ENCODE assay signal across 8 mouse cellular contexts in genomic region chr10:12922574-12923353, GRCm38 (mm10). TPM values are rescaled to one million over a fixed set of nuclear protein-coding genes. Genes with fewer than 3 reads are reported as not detected.
DNase-seq lines count a peak whose midpoint lies in the region; ATAC-seq lines count a peak whose summit lies in the region.

No protein-coding gene starts in this region.

- peak overlapping the region; percentile 78 for H3K27ac ChIP-seq in hindbrain, embryonic 12.5 days

- peak overlapping the region; percentile 58 for H3K4me2 ChIP-seq in hindbrain, embryonic 12.5 days (replicated peaks)

- no peaks in the 10 kb centered on the region for H3K9me3 ChIP-seq in hindbrain, embryonic 12.5 days (replicated peaks)

- peak overlapping the region; percentile 59 for H3K4me3 ChIP-seq in hindbrain, embryonic 12.5 days

- under 1% methylated on average over 55 of the region's 55 CpGs for WGBS in hindbrain, embryonic 12.5 days

- peak; percentile 95 for ATAC-seq in hindbrain, embryonic 12.5 days (ENCODE audit: low FRiP score)

- peak overlapping the region; percentile 61 for H3K9ac ChIP-seq in hindbrain, embryonic 12.5 days

- H3K27me3 ChIP-seq in hindbrain, embryonic 12.5 days: no peaks in the 10 kb centered on the region

- peaks cover 8% of the 10 kb centered on the region for H3K4me1 ChIP-seq in hindbrain, embryonic 12.5 days

- DNase-seq in NIH3T3 (ENCODE audit: low read depth): peak; percentile 99
- DNase-seq in cerebellum, postnatal 10 days: peak; percentile 97
- peak; percentile 86 to 96 for DNase-seq in frontal cortex, postnatal 10 days (ENCODE audit: low spot score in 2 of 2)
- DNase-seq in layer of hippocampus, postnatal 14 days (ENCODE audit: low spot score in 2 of 2): peak; percentile 98 to 99
- peak; percentile 97 for DNase-seq in lung, postnatal 14 days
- DNase-seq in retina, adult 2 months (ENCODE audit: low read depth, low spot score): peak; percentile 90
- DNase-seq in thymus, postnatal 36 days: peak; percentile 83 to 86

- no peaks in the 10 kb centered on the region for H3K36me3 ChIP-seq in hindbrain, embryonic 12.5 days

RNA-seq across cellular contexts. Expression of gene Stx11, which starts 41.3 kb away (rescaled TPM):
- 2.2 and 3.0 TPM in 2 replicates for polyA plus RNA-seq in hindbrain, embryonic 12.5 days (2016; fragmentation: Nextera tagmentation; extraction: Ambion mirVana)
- under 1 TPM; 0.21 to 0.36 TPM for total RNA-seq in layer of hippocampus, postnatal 14 days (2021)

RNA-seq across cellular contexts. Expression of gene Utrn, which starts 53.6 kb away (rescaled TPM):
- 52.0 and 56.0 TPM in 2 replicates for polyA plus RNA-seq in hindbrain, embryonic 12.5 days (2016; fragmentation: Nextera tagmentation; extraction: Ambion mirVana)
- total RNA-seq in layer of hippocampus, postnatal 14 days (2021): 10 to 100 TPM; 35.6 to 40.3 TPM

Comparison
In these comparisons a context has a peak if more than half of its experiments do, and no peak if none do; other contexts are left out.
1. Peak in every context shown above with its lines: DNase-seq, ATAC-seq, H3K4me3 ChIP-seq and H3K27ac ChIP-seq.